ENCODE assay signal across 14 mouse cellular contexts in the genomic region with DNA sequence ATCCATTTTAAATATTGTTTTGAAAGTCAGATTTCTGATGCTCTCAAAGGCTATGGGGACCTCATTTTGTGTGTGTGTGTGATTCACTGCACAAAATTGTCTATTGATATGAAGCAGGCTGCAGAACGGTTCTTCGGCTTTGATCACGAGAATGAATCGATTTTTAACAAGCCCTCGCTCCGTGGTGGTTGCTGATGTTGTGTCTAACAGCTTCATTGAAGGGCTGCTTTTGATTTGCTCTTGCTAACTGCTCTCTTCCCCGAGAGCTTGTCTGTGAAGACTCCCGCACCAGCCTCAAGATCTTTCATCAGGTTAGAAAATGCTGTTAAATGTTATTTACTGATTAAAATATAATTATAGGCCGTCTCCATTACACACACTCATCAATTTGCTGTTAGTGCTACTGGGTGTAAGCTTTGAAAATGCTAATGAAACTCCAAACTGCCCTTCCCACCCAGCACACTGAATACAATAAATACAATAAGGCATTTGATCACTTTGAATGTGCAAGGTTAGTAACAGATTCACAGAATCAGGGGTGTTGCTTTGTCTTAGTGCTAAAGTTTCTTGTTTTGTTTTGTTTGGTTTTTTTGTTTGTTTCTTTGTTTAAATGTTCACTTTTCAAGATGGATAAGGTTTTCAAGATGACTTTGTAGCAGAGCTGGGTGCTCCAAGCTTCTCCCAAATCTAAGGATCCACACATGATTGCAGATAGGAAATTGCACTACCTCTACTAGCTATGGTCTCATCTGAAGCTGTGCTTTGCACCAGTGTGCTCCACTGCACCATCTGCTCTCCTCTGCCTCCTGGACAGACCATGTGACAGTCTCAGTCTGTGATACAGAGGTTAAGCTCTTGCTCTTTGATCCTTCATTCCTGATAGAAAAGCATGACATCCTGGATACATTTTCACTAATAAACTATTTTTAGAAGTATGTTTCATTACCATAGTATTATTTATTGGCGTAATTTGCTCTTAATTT.
DNase-seq lines count a peak whose midpoint lies in the region; ATAC-seq lines count a peak whose summit lies in the region.
"Had no signal": no experiment of that assay in that cellular context is flagged by ENCODE, and none has a peak within 500 bp of the region (broad histone marks: within the 10 kb centered on the region; RNA-seq: fewer than 3 reads in every experiment).

No protein-coding gene starts in this region.

- DNase-seq in neural tube, embryonic 11.5 days (ENCODE audit: low spot score), result no peak
- DNase-seq in neural tube, embryonic 10.5 days (ENCODE audit: extremely low spot score, low spot score), result no peak
- DNase-seq in hindbrain, embryonic 11.5 days (ENCODE audit: low spot score), result peak; percentile 29
- no peak for DNase-seq in B cell, adult 2 months
- DNase-seq in adrenal gland, adult 2 months, result no peak
- no peak for DNase-seq in spleen, postnatal 4 days (ENCODE audit: low spot score in 2 of 2)
- DNase-seq in layer of hippocampus, adult 9-10 months (ENCODE audit: low spot score), result no peak
- DNase-seq: adrenal gland, postnatal 10 days; cerebellum, postnatal 25 days; heart, adult 18-20 months; kidney, postnatal 36 days had no signal

- H3K27me3 ChIP-seq in neural tube, embryonic 11.5 days (ENCODE audit: control insufficient read depth, insufficient read depth, low read length), result no peaks in the 10 kb centered on the region
- H3K27me3 ChIP-seq in hindbrain, embryonic 11.5 days (ENCODE audit: control insufficient read depth, insufficient read depth, low read length), result no peaks in the 10 kb centered on the region
- no peaks in the 10 kb centered on the region for H3K27me3 ChIP-seq in midbrain, embryonic 13.5 days
- H3K27me3 ChIP-seq: intestine, embryonic 15.5 days had no signal

- whole genome bisulfite sequencing in neural tube, embryonic 11.5 days, result 80% methylated on average over 10 of the region's 10 CpGs
- 48% methylated on average over 10 of the region's 10 CpGs for WGBS in hindbrain, embryonic 11.5 days
- WGBS in midbrain, embryonic 13.5 days, result 17% methylated on average over 10 of the region's 10 CpGs

- no peak overlapping the region for H3K9ac ChIP-seq in neural tube, embryonic 11.5 days (ENCODE audit: low read length)
- H3K9ac ChIP-seq in hindbrain, embryonic 11.5 days (ENCODE audit: low read depth, low read length), result no peak overlapping the region
- H3K9ac ChIP-seq in midbrain, embryonic 13.5 days (replicated peaks), result no peak overlapping the region
- H3K9ac ChIP-seq: intestine, embryonic 15.5 days had no signal

- no peaks in the 10 kb centered on the region for H3K9me3 ChIP-seq in neural tube, embryonic 11.5 days (ENCODE audit: control insufficient read depth, low read length)
- H3K9me3 ChIP-seq in hindbrain, embryonic 11.5 days (ENCODE audit: control insufficient read depth, low read length), result no peaks in the 10 kb centered on the region
- H3K9me3 ChIP-seq in midbrain, embryonic 13.5 days, result no peaks in the 10 kb centered on the region
- H3K9me3 ChIP-seq: intestine, embryonic 15.5 days had no signal

- no peaks in the 10 kb centered on the region for H3K4me1 ChIP-seq in neural tube, embryonic 11.5 days (ENCODE audit: control insufficient read depth, insufficient read depth, low read length)
- no peaks in the 10 kb centered on the region for H3K4me1 ChIP-seq in hindbrain, embryonic 11.5 days (replicated peaks; ENCODE audit: control insufficient read depth, insufficient read depth, low read length)
- peaks cover 27% of the 10 kb centered on the region for H3K4me1 ChIP-seq in midbrain, embryonic 13.5 days (replicated peaks)
- H3K4me1 ChIP-seq: intestine, embryonic 15.5 days had no signal

- no peaks in the 10 kb centered on the region for H3K36me3 ChIP-seq in neural tube, embryonic 11.5 days (ENCODE audit: control insufficient read depth, insufficient read depth, low read length)
- no peaks in the 10 kb centered on the region for H3K36me3 ChIP-seq in hindbrain, embryonic 11.5 days (ENCODE audit: control insufficient read depth, insufficient read depth, low read length)
- H3K36me3 ChIP-seq in midbrain, embryonic 13.5 days, result no peaks in the 10 kb centered on the region
- H3K36me3 ChIP-seq: intestine, embryonic 15.5 days had no signal

- ATAC-seq in neural tube, embryonic 11.5 days (ENCODE audit: insufficient read depth, low FRiP score, low TSS enrichment), result peak; percentile 72; the same call in 1 of the 2 replicates
- ATAC-seq in hindbrain, embryonic 11.5 days (ENCODE audit: low FRiP score), result peak; percentile 88
- ATAC-seq in midbrain, embryonic 13.5 days, result peak; percentile 90
- ATAC-seq: intestine, embryonic 15.5 days had no signal

- no peak overlapping the region for H3K4me2 ChIP-seq in neural tube, embryonic 11.5 days (ENCODE audit: low read depth)
- H3K4me2 ChIP-seq in hindbrain, embryonic 11.5 days (replicated peaks; ENCODE audit: low read depth, low read length), result no peak overlapping the region
- peak overlapping the region; percentile 23; the same call in 1 of the 2 replicates for H3K4me2 ChIP-seq in midbrain, embryonic 13.5 days (replicated peaks)
- H3K4me2 ChIP-seq: intestine, embryonic 15.5 days; liver, embryonic 11.5 days had no signal

- H3K4me3 ChIP-seq in neural tube, embryonic 11.5 days (ENCODE audit: low read depth, low read length), result no peak overlapping the region
- H3K4me3 ChIP-seq in hindbrain, embryonic 11.5 days (ENCODE audit: low read depth, low read length), result no peak overlapping the region
- H3K4me3 ChIP-seq in midbrain, embryonic 13.5 days (replicated peaks), result no peak overlapping the region
- H3K4me3 ChIP-seq: intestine, embryonic 15.5 days had no signal

- H3K27ac ChIP-seq in neural tube, embryonic 11.5 days (ENCODE audit: low read depth, low read length), result no peak overlapping the region
- H3K27ac ChIP-seq in hindbrain, embryonic 11.5 days (ENCODE audit: low read depth, low read length), result no peak overlapping the region
- peak overlapping the region; percentile 62 for H3K27ac ChIP-seq in midbrain, embryonic 13.5 days
- H3K27ac ChIP-seq: intestine, embryonic 15.5 days had no signal
